Mouse (Mus musculus): ENCODE data around the gene Crxos.
"Not testable (repeated sequence)": the region's sequence is repeated elsewhere in the genome, so short reads cannot be mapped to it uniquely, and the experiment has no call there.

The Crxos gene

GRCm38 (mm10) chr7:15882317-15882716 is at the start of gene Crxos:
Gene Crxos, plus strand, starts transcription at chr7:15882617.
- DNase-seq: no peak

GRCm38 (mm10) chr7:15839578-15839977 is 42.8 kb upstream of the Crxos start, which contains the start of gene Obox6:
Gene Obox6, minus strand, starts transcription at chr7:15839678.
- no peak for DNase-seq

GRCm38 (mm10) chr7:15859657-15860056 is 22.8 kb upstream of the Crxos start:
- DNase-seq: no peak

DNA sequence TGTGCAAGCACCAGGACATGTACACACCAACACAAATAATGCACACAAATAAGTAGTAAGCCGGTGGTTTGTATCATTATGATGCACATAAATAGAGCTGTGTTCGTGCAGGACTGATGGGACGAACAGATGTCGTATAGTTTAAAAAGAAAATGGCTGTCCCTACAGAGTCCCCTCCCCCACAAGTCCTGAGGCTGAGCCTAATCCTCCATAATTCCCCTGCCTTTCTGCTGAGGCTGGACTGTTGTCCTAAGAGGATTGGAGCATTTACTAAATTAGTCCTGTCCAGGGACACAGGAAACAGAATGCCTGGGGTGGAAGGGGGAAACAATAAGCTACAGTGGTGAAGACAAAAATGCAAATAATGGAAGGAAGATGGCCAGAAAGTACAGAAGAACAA is 18.3 kb upstream of the Crxos start:
- DNase-seq: no peak

GRCm38 (mm10) chr7:15879756-15880155 is 2.7 kb upstream of the Crxos start, which contains the start of gene Crx:
Gene Crx, minus strand, starts transcription at chr7:15879968.
- DNase-seq: no peak

DNA sequence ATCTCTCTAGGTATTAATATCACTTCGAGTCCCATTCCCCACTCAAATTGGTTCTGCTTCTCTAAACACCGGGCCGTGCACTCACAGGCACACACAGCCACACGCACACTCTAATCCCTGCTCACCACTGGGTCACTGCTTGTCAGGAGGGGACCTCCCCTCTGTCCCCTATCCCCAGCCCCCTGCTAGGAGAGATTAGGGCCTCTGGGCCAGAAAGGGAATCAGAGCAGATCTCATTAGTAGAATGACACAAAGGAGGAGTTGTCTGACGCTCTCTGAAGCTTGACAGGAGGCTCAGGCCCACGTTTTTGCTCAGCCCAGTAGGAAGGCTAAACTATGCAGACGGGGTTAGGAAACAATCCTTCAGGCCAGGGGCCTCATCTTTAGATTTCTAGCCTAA is 1.0 kb upstream of the Crxos start:
- no peak for DNase-seq

DNA sequence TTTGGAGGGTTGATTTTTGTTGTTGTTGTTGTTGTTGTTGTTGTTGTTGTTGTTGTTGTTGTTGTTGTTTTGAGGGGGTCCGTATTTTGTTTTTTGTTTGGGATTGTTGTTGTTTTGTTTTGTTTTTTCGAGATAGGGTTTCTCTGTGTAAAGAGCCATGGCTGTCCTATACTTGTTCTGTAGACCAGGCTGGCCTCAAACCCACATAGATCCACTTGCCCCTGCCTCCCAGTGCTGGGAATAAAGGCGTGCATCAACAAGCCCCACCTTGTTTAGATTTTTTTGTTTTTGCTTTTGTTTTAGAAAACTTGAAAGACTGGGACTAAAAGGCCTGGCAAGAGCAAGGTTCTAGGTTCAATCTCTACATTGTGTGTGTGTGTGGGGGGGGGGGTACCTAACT is 586 bp upstream of the Crxos start:
- DNase-seq: no peak

DNA sequence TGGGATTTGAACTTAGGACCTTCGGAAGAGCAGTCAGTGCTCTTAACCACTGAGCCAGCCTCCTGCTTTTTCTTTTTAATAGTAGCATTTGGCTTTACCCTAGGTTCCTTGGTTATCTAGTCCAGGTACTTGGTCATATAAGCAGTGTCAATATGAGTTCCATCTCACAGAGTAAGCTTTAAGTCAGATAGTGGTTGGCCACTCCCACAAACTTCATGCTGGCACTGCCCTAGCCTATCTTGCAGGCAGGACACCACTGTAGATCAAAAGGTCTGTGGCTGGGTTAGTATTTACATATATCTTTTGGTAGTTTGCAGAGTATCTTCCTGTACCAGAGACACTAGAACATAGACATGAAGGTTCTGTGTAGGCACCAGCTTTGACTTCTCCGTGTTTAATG is 1.7 kb downstream of the Crxos start:
- DNase-seq: no peak

DNA sequence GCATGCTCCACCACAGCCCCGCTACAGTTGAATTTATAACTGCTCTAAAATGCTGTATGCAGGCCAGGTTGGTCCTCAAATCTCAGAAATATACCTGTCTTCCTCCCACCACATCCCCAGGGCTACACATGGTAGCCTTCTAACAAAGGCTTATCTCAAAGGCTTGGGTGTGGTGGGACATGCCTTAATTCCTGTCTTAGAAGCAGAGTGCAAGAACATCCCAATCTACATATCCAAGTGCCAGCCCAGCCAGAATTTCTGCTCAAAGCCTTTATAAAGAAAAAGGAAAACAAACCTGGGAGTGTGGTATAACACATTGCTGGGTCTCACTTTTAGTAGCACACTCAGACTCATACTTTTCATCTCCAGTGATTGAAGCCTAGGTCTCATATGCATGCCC is 11.8 kb downstream of the Crxos start:
- DNase-seq: no peak

DNA sequence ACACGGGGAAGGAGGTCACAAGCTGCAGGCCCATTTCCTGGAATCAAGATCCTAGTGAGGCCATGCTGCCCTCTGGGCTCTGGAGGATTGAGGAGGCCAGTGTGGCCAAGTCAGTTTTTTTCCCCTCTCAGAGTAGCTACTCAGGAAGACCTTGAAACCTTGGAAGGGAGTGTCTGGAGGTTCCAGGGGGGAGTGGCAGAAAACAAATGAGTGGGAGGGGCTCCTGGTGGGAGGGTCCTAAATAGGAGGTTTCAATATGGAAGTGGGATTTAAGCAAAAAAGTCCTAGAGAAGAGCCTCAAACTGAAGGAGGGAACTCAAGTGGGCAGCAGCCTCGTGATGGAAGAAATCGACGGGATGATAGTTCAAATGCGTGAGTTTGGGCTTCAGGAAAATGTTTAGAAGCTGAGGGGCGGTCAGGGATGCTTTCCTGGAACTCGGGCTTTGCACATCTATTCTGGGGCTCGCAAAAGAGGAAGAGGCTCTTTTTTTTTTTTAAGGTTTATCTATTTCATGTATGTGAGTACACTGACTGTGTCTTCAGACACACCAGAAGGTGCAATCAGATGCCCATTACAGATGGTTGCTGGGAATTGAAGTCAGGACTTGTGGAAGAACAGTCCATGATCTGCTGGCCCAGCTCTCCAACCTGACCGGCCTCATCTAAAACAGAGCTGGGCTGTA is 19.1 kb downstream of the Crxos start:
- DNase-seq: no peak

GRCm38 (mm10) chr7:15905861-15906260 is 23.4 kb downstream of the Crxos start:
- DNase-seq: no peak

DNA sequence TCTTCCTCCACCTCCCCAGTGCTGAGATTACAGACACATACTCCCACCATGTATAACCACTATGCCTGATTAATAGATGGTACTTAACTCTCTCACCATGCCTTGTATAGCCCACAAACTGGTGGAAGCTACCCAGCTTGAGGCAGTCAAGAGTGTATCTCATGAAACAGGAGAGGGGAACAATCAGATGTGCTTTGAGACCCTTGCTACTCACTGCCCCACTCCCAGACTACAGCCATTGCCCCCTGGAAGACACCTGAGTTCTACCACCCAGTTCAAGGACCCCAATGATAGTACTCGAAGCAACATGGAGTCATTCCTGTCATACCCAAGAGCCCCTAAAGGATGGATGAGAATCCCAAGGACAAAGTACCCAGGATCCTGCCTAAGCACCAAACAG is 24.2 kb downstream of the Crxos start:
- no peak for DNase-seq

DNA sequence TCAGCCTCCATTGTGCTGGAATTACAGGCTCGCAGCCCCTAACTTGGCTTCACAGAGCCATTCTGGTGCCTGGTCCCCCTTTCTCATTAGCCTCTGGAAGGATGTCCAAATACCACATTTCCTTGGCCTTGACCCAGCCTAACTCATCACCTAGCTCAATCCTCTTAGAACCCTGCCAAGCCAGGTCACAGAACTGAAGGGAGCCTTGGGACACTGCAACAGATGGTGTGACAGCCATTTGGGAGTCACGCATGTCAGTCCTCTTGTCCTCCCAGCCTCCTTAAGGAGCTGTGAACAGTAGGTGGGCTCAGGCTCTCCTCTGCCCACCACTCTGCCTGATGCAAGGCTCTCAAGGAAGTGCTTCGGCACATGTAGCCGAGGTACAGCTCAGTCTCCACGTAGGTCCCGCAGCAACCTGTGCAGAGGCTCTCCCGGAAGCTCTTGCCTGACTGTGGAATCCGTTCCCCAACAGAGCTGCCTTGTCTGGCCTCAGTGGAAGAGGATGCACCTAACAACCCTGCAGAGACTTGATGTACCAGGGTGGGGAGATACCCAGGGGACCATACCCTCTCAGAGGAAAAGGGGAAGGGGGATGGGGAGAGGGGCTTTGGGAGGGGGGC is 25.7 kb downstream of the Crxos start:
- DNase-seq: no peak

GRCm38 (mm10) chr7:15910521-15910920 is 28.1 kb downstream of the Crxos start:
- no peak for DNase-seq

DNA sequence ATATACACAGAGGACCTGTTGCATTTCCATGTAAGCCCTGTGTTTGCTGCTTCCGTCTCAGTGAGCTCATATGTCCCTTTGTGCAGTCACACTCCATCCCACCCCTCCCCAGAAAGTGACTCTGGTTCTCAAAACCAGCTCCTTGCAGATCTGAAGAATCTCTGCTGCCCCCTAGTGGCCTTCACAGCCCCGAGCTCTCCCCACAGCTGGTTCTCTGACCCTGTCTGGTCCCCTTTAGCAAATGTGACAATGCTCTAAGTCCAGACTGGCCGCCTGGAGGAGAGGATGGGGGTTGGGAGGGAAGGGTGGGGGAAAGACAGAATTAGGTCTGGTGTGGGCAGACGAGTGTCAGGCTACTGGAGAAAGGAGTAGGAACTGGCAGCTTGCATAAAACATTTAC is 29.8 kb downstream of the Crxos start:
- DNase-seq: peak; percentile 84

- peak; percentile 71 to 72 for DNase-seq
Measured at GRCm38 (mm10) chr7:15914252-15914651, 31.8 kb downstream of the Crxos start.

- DNase-seq: no peak
Measured at GRCm38 (mm10) chr7:15914751-15915150, 32.3 kb downstream of the Crxos start.

DNA sequence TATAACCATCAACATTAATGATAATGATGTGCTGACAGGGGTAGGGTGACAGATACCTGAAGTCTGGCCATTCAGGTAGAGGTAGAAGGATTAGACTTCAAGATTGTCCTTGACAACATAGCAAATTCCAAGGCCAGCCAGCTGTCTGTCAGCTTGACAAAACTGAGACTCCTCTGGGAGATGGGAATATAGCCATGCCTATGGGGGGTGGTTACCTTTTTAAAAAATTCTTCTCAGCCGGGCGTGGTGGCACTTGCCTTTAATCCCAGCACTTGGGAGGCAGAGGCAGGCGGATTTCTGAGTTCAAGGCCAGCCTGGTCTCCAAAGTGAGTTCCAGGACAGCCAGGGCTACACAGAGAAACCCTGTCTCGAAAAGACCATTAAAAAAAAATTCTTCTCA is 33.3 kb downstream of the Crxos start:
- not testable (repeated sequence) for DNase-seq

GRCm38 (mm10) chr7:15916134-15916723 is 33.8 kb downstream of the Crxos start:
- DNase-seq: no peak

- DNase-seq: no peak
Measured at GRCm38 (mm10) chr7:15916996-15917395, 34.6 kb downstream of the Crxos start.

GRCm38 (mm10) chr7:15918371-15918770 is 36.0 kb downstream of the Crxos start:
- no peak for DNase-seq

- DNase-seq: no peak
Measured at GRCm38 (mm10) chr7:15919947-15920346, 37.5 kb downstream of the Crxos start.

GRCm38 (mm10) chr7:15920645-15921190 is 38.3 kb downstream of the Crxos start:
- DNase-seq: no peak

GRCm38 (mm10) chr7:15921796-15922195 is 39.4 kb downstream of the Crxos start:
- DNase-seq: peak; percentile 61 to 66
